Mouse (Mus musculus) midbrain, embryonic 12.5 days (tissue): Measurements from ENCODE around the gene Mn1. TPM values are rescaled to one million over a fixed set of nuclear protein-coding genes. Genes with fewer than 3 reads are reported as not detected.

Experiments used
- ATAC-seq: fragments of 200-750 bp; cut with Nextera tagmentation; 2 replicates; pipeline ENCODE4 v1.8.0; 2017; ENCODE audit warnings: low read depth, moderate TSS enrichment, moderate library complexity; ENCODE audit not compliant: low FRiP score
- H3K27ac ChIP-seq: fragments of 300-500 bp; sonication (generic); replicated peaks from 2 replicates; pipeline ENCODE4 v1.5.1; 2016; ENCODE audit warnings: mild to moderate bottlenecking
- H3K27me3 ChIP-seq: fragments of 300-500 bp; sonication (generic); 2 replicates; pipeline ENCODE4 v1.6.1; 2016; ENCODE audit warnings: mild to moderate bottlenecking
- H3K36me3 ChIP-seq: fragments of 300-500 bp; sonication (generic); 2 replicates; pipeline ENCODE4 v1.6.1; 2016
- H3K4me1 ChIP-seq: fragments of 300-500 bp; sonication (generic); 2 replicates; pipeline ENCODE4 v1.6.1; 2016
- H3K4me2 ChIP-seq: fragments of 300-500 bp; sonication (generic); replicated peaks from 2 replicates; pipeline ENCODE4 v1.6.1; 2016; ENCODE audit warnings: mild to moderate bottlenecking, moderate library complexity
- H3K4me3 ChIP-seq: fragments of 300-500 bp; sonication (generic); 2 replicates; pipeline ENCODE4 v1.5.1; 2016; ENCODE audit warnings: mild to moderate bottlenecking
- H3K9ac ChIP-seq: fragments of 300-500 bp; sonication (generic); replicated peaks from 2 replicates; pipeline ENCODE4 v1.6.1; 2016; ENCODE audit warnings: mild to moderate bottlenecking, moderate library complexity
- H3K9me3 ChIP-seq: fragments of 300-500 bp; sonication (generic); 2 replicates; pipeline ENCODE4 v1.6.1; 2016; ENCODE audit warnings: mild to moderate bottlenecking
- WGBS: fragments of 180-500 bp; shearing (Covaris S2); methylation state at CpG from one replicate; pipeline ENCODE4 v1.1.7; 2016; 5-methylcytosine and 5-hydroxymethylcytosine counted together
- polyA plus RNA-seq: library from polyadenylated mRNA; unstranded; fragments of >200 nt; fragmentation: Nextera tagmentation; extraction: Ambion mirVana; gene quantifications from 2 replicates; pipeline ENCODE4 v1.2.1, GENCODE M21; 2016

Mn1 gene
- polyA plus RNA-seq, 1 experiment from 2014 or later: 61.8 TPM

GRCm38 (mm10) chr5:111438336-111438735 is 21.2 kb downstream of the Mn1 start:
- H3K9ac ChIP-seq: no peak overlapping the region
- H3K4me1 ChIP-seq: peaks cover 69% of the 10 kb centered on the region
- ATAC-seq: no peak
- no peak overlapping the region for H3K4me3 ChIP-seq
- WGBS: 75% methylated on average over 3 of the region's 3 CpGs
- H3K27ac ChIP-seq: 0 out of 2 replicates have a peak overlapping the region, but pooled peaks have one; percentile 17
- H3K4me2 ChIP-seq: no peak overlapping the region
- H3K36me3 ChIP-seq: peaks cover 66% of the 10 kb centered on the region
- no peaks in the 10 kb centered on the region for H3K27me3 ChIP-seq
- no peaks in the 10 kb centered on the region for H3K9me3 ChIP-seq

GRCm38 (mm10) chr5:111438821-111439220 is 21.7 kb downstream of the Mn1 start:
- WGBS: 91% methylated on average over 8 of the region's 8 CpGs
- peaks cover 67% of the 10 kb centered on the region for H3K4me1 ChIP-seq
- peaks cover 69% of the 10 kb centered on the region for H3K36me3 ChIP-seq

GRCm38 (mm10) chr5:111440264-111440663 is 23.1 kb downstream of the Mn1 start:
- no peaks in the 10 kb centered on the region for H3K27me3 ChIP-seq
- peaks cover 66% of the 10 kb centered on the region for H3K4me1 ChIP-seq
- no peak overlapping the region for H3K27ac ChIP-seq
- 94% methylated on average over 4 of the region's 4 CpGs for WGBS
- peaks cover 76% of the 10 kb centered on the region for H3K36me3 ChIP-seq
- no peak for ATAC-seq
- H3K9ac ChIP-seq: no peak overlapping the region
- H3K9me3 ChIP-seq: no peaks in the 10 kb centered on the region
- H3K4me2 ChIP-seq: no peak overlapping the region
- H3K4me3 ChIP-seq: no peak overlapping the region

More at GRCm38 (mm10) chr5:111438821-111439220, 21.7 kb downstream of the Mn1 start:
- H3K27ac ChIP-seq: no peak overlapping the region
- H3K9me3 ChIP-seq: no peaks in the 10 kb centered on the region
- H3K27me3 ChIP-seq: no peaks in the 10 kb centered on the region
- ATAC-seq: no peak
- H3K4me3 ChIP-seq: no peak overlapping the region
- no peak overlapping the region for H3K9ac ChIP-seq
- no peak overlapping the region for H3K4me2 ChIP-seq

GRCm38 (mm10) chr5:111442151-111442871 is 25.1 kb downstream of the Mn1 start:
- Histone ChIP-seq H3K27ac (peak overlapping the region; percentile 36; the same call in 1 of the 2 replicates), H3K36me3 (peaks cover 71% of the 10 kb centered on the region), H3K9me3 (no peaks in the 10 kb centered on the region), H3K4me3 (no peak overlapping the region), H3K9ac (no peak overlapping the region), H3K4me1 (peaks cover 66% of the 10 kb centered on the region), H3K4me2 (no peak overlapping the region), H3K27me3 (no peaks in the 10 kb centered on the region)
- ATAC-seq: no peak
- WGBS: 65% methylated on average over 11 of the region's 11 CpGs

- ATAC-seq: no peak
- H3K27ac ChIP-seq: no peak overlapping the region
Measured at GRCm38 (mm10) chr5:111443636-111444035, 26.5 kb downstream of the Mn1 start.

GRCm38 (mm10) chr5:111444361-111444760 is 27.2 kb downstream of the Mn1 start:
- Histone ChIP-seq H3K27ac (peak overlapping the region; percentile 84), H3K9me3 (no peaks in the 10 kb centered on the region), H3K4me1 (peaks cover 80% of the 10 kb centered on the region), H3K4me2 (no peak overlapping the region), H3K27me3 (no peaks in the 10 kb centered on the region), H3K36me3 (peaks cover 77% of the 10 kb centered on the region), H3K9ac (no peak overlapping the region), H3K4me3 (no peak overlapping the region)
- ATAC-seq: no peak
- WGBS: 88% methylated on average over 4 of the region's 4 CpGs

More at GRCm38 (mm10) chr5:111443636-111444035, 26.5 kb downstream of the Mn1 start:
- peaks cover 72% of the 10 kb centered on the region for H3K4me1 ChIP-seq
- WGBS: 91% methylated on average over 3 of the region's 3 CpGs
- H3K36me3 ChIP-seq: peaks cover 77% of the 10 kb centered on the region
- no peak overlapping the region for H3K9ac ChIP-seq
- H3K4me2 ChIP-seq: no peak overlapping the region
- H3K4me3 ChIP-seq: no peak overlapping the region
- no peaks in the 10 kb centered on the region for H3K27me3 ChIP-seq
- H3K9me3 ChIP-seq: no peaks in the 10 kb centered on the region

- peak overlapping the region; percentile 24 for H3K4me2 ChIP-seq
- no peak overlapping the region for H3K9ac ChIP-seq
- H3K27ac ChIP-seq: peak overlapping the region; percentile 84
- H3K4me1 ChIP-seq: peaks cover 79% of the 10 kb centered on the region
- no peak overlapping the region for H3K4me3 ChIP-seq
- no peaks in the 10 kb centered on the region for H3K27me3 ChIP-seq
- no peaks in the 10 kb centered on the region for H3K9me3 ChIP-seq
- peaks cover 56% of the 10 kb centered on the region for H3K36me3 ChIP-seq
- 13% methylated on average over 7 of the region's 7 CpGs for WGBS
- peak; percentile 71 for ATAC-seq
Measured at GRCm38 (mm10) chr5:111446652-111447051, 29.5 kb downstream of the Mn1 start.

GRCm38 (mm10) chr5:111449700-111450099 is 32.5 kb downstream of the Mn1 start:
- Histone ChIP-seq H3K27ac (no peak overlapping the region; the same call in 1 of the 2 replicates), H3K9me3 (no peaks in the 10 kb centered on the region), H3K27me3 (no peaks in the 10 kb centered on the region), H3K4me1 (peaks cover 54% of the 10 kb centered on the region), H3K9ac (peak overlapping the region; percentile 8; the same call in 1 of the 2 replicates), H3K4me2 (no peak overlapping the region), H3K4me3 (no peak overlapping the region), H3K36me3 (peaks cover 67% of the 10 kb centered on the region)
- no peak for ATAC-seq
- 60% methylated on average over 8 of the region's 8 CpGs for WGBS

- peaks cover 13% of the 10 kb centered on the region for H3K4me1 ChIP-seq
- H3K9ac ChIP-seq: no peak overlapping the region
- peaks cover 73% of the 10 kb centered on the region for H3K36me3 ChIP-seq
- H3K27ac ChIP-seq: no peak overlapping the region
- no peak for ATAC-seq
- 95% methylated on average over 5 of the region's 5 CpGs for WGBS
- H3K4me3 ChIP-seq: no peak overlapping the region
- H3K27me3 ChIP-seq: no peaks in the 10 kb centered on the region
- no peaks in the 10 kb centered on the region for H3K9me3 ChIP-seq
- no peak overlapping the region for H3K4me2 ChIP-seq
Measured at GRCm38 (mm10) chr5:111454240-111454639, 37.1 kb downstream of the Mn1 start.

GRCm38 (mm10) chr5:111454876-111455275 is 37.7 kb downstream of the Mn1 start:
- H3K9me3 ChIP-seq: no peaks in the 10 kb centered on the region
- H3K4me1 ChIP-seq: peaks cover 13% of the 10 kb centered on the region
- H3K27ac ChIP-seq: no peak overlapping the region
- peaks cover 71% of the 10 kb centered on the region for H3K36me3 ChIP-seq
- no peak overlapping the region for H3K4me2 ChIP-seq
- H3K27me3 ChIP-seq: no peaks in the 10 kb centered on the region
- ATAC-seq: no peak
- no peak overlapping the region for H3K9ac ChIP-seq
- WGBS: 95% methylated on average over 6 of the region's 6 CpGs
- no peak overlapping the region for H3K4me3 ChIP-seq

- Histone ChIP-seq H3K36me3 (peaks cover 53% of the 10 kb centered on the region), H3K4me1 (peaks cover 14% of the 10 kb centered on the region), H3K9ac (no peak overlapping the region), H3K9me3 (no peaks in the 10 kb centered on the region), H3K4me2 (no peak overlapping the region), H3K27ac (no peak overlapping the region), H3K27me3 (no peaks in the 10 kb centered on the region), H3K4me3 (no peak overlapping the region)
- WGBS: 86% methylated on average over 6 of the region's 6 CpGs
- ATAC-seq: peak; percentile 47; the same call in 1 of the 2 replicates
Measured at GRCm38 (mm10) chr5:111458675-111459074, 41.5 kb downstream of the Mn1 start.

- 68% methylated on average over 11 of the region's 11 CpGs for WGBS
- Histone ChIP-seq H3K4me2 (no peak overlapping the region), H3K36me3 (no peaks in the 10 kb centered on the region), H3K9ac (no peak overlapping the region), H3K4me3 (no peak overlapping the region), H3K4me1 (peaks cover 9% of the 10 kb centered on the region; the same call in 1 of the 2 replicates), H3K27ac (peak overlapping the region; percentile 46), H3K9me3 (no peaks in the 10 kb centered on the region), H3K27me3 (no peaks in the 10 kb centered on the region)
- ATAC-seq: no peak
Measured at GRCm38 (mm10) chr5:111465811-111466299, 48.7 kb downstream of the Mn1 start.
